Mouse (Mus musculus) heart, postnatal 25 days (tissue): Measurements from ENCODE around the gene Tmem52. TPM values are rescaled to one million over a fixed set of nuclear protein-coding genes. Genes with fewer than 3 reads are reported as not detected.
"Not testable (repeated sequence)": the region's sequence is repeated elsewhere in the genome, so short reads cannot be mapped to it uniquely, and the experiment has no call there.

Experiments
- DNase-seq: peaks from one replicate; pipeline ENCODE4 v3.0.0; 2022; ENCODE audit warnings: low spot score
- intact Hi-C: fragments of 180-260 bp; cut with DNase I; formaldehyde crosslinking; loops from one replicate; pipeline ENCODE4 v1.15.1; 2025
- total RNA-seq, 2 experiments: library from RNA; stranded (reverse); gene quantifications; 2 replicates each; pipeline ENCODE4 v1.2.3; 2021

The Tmem52 gene
- total RNA-seq, 2 experiments from 2014 or later, result 7.1 to 8.1 TPM

GRCm38 (mm10) chr4:155470997-155471396, 2.1 kb downstream of the Tmem52 start:
- intact Hi-C loops, result no loop called here
- DNase-seq, result no peak

GRCm38 (mm10) chr4:155471406-155471805, 2.5 kb downstream of the Tmem52 start:
- intact Hi-C loops, result no loop called here
- no peak for DNase-seq

GRCm38 (mm10) chr4:155472716-155473290, 3.9 kb downstream of the Tmem52 start:
- no peak for DNase-seq
- intact Hi-C loops, result no loop called here

GRCm38 (mm10) chr4:155473319-155473718, 4.4 kb downstream of the Tmem52 start:
- no peak for DNase-seq
- intact Hi-C loops, result no loop called here

GRCm38 (mm10) chr4:155473796-155474195, 4.9 kb downstream of the Tmem52 start:
- intact Hi-C loops, DNase-seq: not testable (repeated sequence)

GRCm38 (mm10) chr4:155481381-155482124, 12.6 kb downstream of the Tmem52 start:
- intact Hi-C loops, result loop anchor here (1.0 to 5.0 kb wide), 3 partner anchors 87 to 226 kb away; no protein-coding TSS in a partner anchor
- peak; percentile 66 for DNase-seq

- DNase-seq, result no peak
- intact Hi-C loops, result loop anchor here (5.0 kb wide), 1 partner anchor 225 kb away; no protein-coding TSS in a partner anchor
Observed at GRCm38 (mm10) chr4:155482125-155482480, 13.2 kb downstream of the Tmem52 start.

- intact Hi-C loops, result loop anchor here (5.0 kb wide), 1 partner anchor 224 kb away; no protein-coding TSS in a partner anchor
- DNase-seq, result no peak
Observed at GRCm38 (mm10) chr4:155482733-155483540, 14.0 kb downstream of the Tmem52 start.

- DNase-seq, result no peak
- intact Hi-C loops, result no loop called here
Observed at GRCm38 (mm10) chr4:155485521-155485920, 16.6 kb downstream of the Tmem52 start.

GRCm38 (mm10) chr4:155487746-155488145, 18.8 kb downstream of the Tmem52 start:
- DNase-seq, result no peak
- intact Hi-C loops, result no loop called here

GRCm38 (mm10) chr4:155488232-155489025, 19.5 kb downstream of the Tmem52 start:
- intact Hi-C loops, result no loop called here
- DNase-seq, result peak; percentile 62

- DNase-seq, result no peak
- intact Hi-C loops, result no loop called here
Observed at GRCm38 (mm10) chr4:155489101-155489970, 20.4 kb downstream of the Tmem52 start.

- no peak for DNase-seq
- intact Hi-C loops, result loop anchor here (2.0 to 5.0 kb wide), 2 partner anchors 37 to 70 kb away; no protein-coding TSS in a partner anchor
Observed at GRCm38 (mm10) chr4:155490456-155490855, 21.5 kb downstream of the Tmem52 start.

GRCm38 (mm10) chr4:155490990-155491504, 22.1 kb downstream of the Tmem52 start, which contains the start of gene Gnb1:
TSS of gene Gnb1 (plus strand) at chr4:155491361.
- peak; percentile 83 for DNase-seq
- intact Hi-C loops, result loop anchor here (2.0 to 5.0 kb wide), 2 partner anchors 36 to 70 kb away; no protein-coding TSS in a partner anchor

- intact Hi-C loops, result loop anchor here (2.0 to 5.0 kb wide), 2 partner anchors 36 to 69 kb away; no protein-coding TSS in a partner anchor
- DNase-seq, result no peak
Observed at GRCm38 (mm10) chr4:155491529-155492130, 22.7 kb downstream of the Tmem52 start.

- intact Hi-C loops, result loop anchor here (5.0 kb wide), 1 partner anchor 35 kb away; no protein-coding TSS in a partner anchor
- DNase-seq, result peak; percentile 35
Observed at GRCm38 (mm10) chr4:155492131-155492633, 23.3 kb downstream of the Tmem52 start.

GRCm38 (mm10) chr4:155494891-155495290, 26.0 kb downstream of the Tmem52 start:
- DNase-seq, result no peak
- intact Hi-C loops, result loop anchor here (5.0 kb wide), 1 partner anchor 32 kb away; no protein-coding TSS in a partner anchor

- intact Hi-C loops, result no loop called here
- DNase-seq, result no peak
Observed at GRCm38 (mm10) chr4:155497963-155498362, 29.0 kb downstream of the Tmem52 start.
